Mouse (Mus musculus) MEL (cell line): ENCODE measurements around the gene Gm49396. TPM values are rescaled to one million over a fixed set of nuclear protein-coding genes. Genes with fewer than 3 reads are reported as not detected.
A peak's percentile ranks its signal among the peaks of the same experiment; 100 is the strongest.

Experiments
- DNase-seq: peaks from one replicate; pipeline ENCODE4 v3.0.0; 2011; ENCODE audit warnings: low read depth, low spot score
- H3K27ac ChIP-seq: 2 replicates; pipeline ENCODE4 v1.5.1; 2012; ENCODE audit warnings: low read depth, mild to moderate bottlenecking, control low read depth, low read length, moderate library complexity; ENCODE audit not compliant: control insufficient read depth
- H3K27me3 ChIP-seq, 2 experiments: fragments of 150-350 bp in 1 of 2; sonication (generic) in 1 of 2; 2 replicates each; pipeline ENCODE4 v1.6.1; 2012; ENCODE audit warnings: low read length in 2 of 2, mild to moderate bottlenecking in 2 of 2, improper control_type of control experiment in 1 of 2, moderate library complexity in 1 of 2; ENCODE audit not compliant: insufficient read depth in 2 of 2, control insufficient read depth in 1 of 2
- H3K36me3 ChIP-seq, 2 experiments: 2 replicates each; pipeline ENCODE4 v1.6.1; 2012 to 2014; ENCODE audit warnings: low read length in 2 of 2, improper control_type of control experiment in 1 of 2, inconsistent platforms in 1 of 2, mild to moderate bottlenecking in 1 of 2; ENCODE audit not compliant: insufficient read depth in 2 of 2, control insufficient read depth in 1 of 2
- H3K4me1 ChIP-seq, 2 experiments: fragments of 150-350 bp in 1 of 2; sonication (generic) in 1 of 2; 2 replicates each; pipeline ENCODE4 v1.6.1; 2012; ENCODE audit warnings: low read length in 2 of 2, improper control_type of control experiment in 1 of 2, mild to moderate bottlenecking in 1 of 2; ENCODE audit not compliant: insufficient read depth in 2 of 2, control insufficient read depth in 1 of 2
- H3K4me3 ChIP-seq, 2 experiments: fragments of 150-350 bp in 1 of 2; sonication (generic) in 1 of 2; 2 replicates each; pipeline ENCODE4 v1.5.1; 2012; ENCODE audit warnings: low read depth in 2 of 2, low read length in 2 of 2, mild to moderate bottlenecking in 2 of 2, moderate library complexity in 2 of 2, control low read depth in 1 of 2, improper control_type of control experiment in 1 of 2; ENCODE audit not compliant: control insufficient read depth in 1 of 2, insufficient read depth in 1 of 2
- H3K79me2 ChIP-seq: 2 replicates; pipeline ENCODE4 v1.6.1; 2012; ENCODE audit warnings: mild to moderate bottlenecking, low read length, moderate library complexity; ENCODE audit not compliant: control insufficient read depth, poor library complexity, insufficient read depth
- H3K9ac ChIP-seq: 2 replicates; pipeline ENCODE4 v1.6.1; 2012; ENCODE audit warnings: low read depth, mild to moderate bottlenecking, control low read depth, low read length, moderate library complexity; ENCODE audit not compliant: control insufficient read depth, poor library complexity, severe bottlenecking
- H3K9me3 ChIP-seq: fragments of 150-350 bp; sonication (generic); replicated peaks from 2 replicates; pipeline ENCODE4 v1.6.1; 2012; ENCODE audit warnings: mild to moderate bottlenecking, low read length, improper control_type of control experiment, moderate library complexity; ENCODE audit not compliant: insufficient read depth
- CHD1 ChIP-seq: IDR thresholded peaks from 2 replicates; pipeline ENCODE4 v1.6.1; 2012; ENCODE audit warnings: low read depth, mild to moderate bottlenecking, inconsistent platforms, low read length, improper control_type of control experiment
- CHD2 ChIP-seq: IDR thresholded peaks from 2 replicates; pipeline ENCODE4 v1.6.1; 2011; ENCODE audit warnings: low read length, improper control_type of control experiment
- E2F4 ChIP-seq: IDR thresholded peaks from 2 replicates; pipeline ENCODE4 v1.6.1; 2011; ENCODE audit warnings: low read depth, low read length, improper control_type of control experiment, borderline replicate concordance
- ELF1 ChIP-seq: IDR thresholded peaks from 2 replicates; pipeline ENCODE4 v1.6.1; 2014; ENCODE audit warnings: low read depth, mild to moderate bottlenecking, inconsistent platforms, low read length, improper control_type of control experiment, moderate library complexity
- EP300 ChIP-seq, 2 experiments: IDR thresholded peaks; 2 replicates each; pipeline ENCODE4 v1.6.1; 2011; ENCODE audit warnings: improper control_type of control experiment in 2 of 2, low read length in 2 of 2, low read depth in 1 of 2, mild to moderate bottlenecking in 1 of 2
- ETS1 ChIP-seq: IDR thresholded peaks from 2 replicates; pipeline ENCODE4 v1.6.1; 2012; ENCODE audit warnings: low read depth, mild to moderate bottlenecking, inconsistent platforms, low read length, improper control_type of control experiment, moderate library complexity
- GABPA ChIP-seq: IDR thresholded peaks from 2 replicates; pipeline ENCODE4 v1.6.1; 2012; ENCODE audit warnings: low read depth, mild to moderate bottlenecking, inconsistent platforms, low read length, improper control_type of control experiment, moderate library complexity
- GATA1 ChIP-seq: IDR thresholded peaks from 2 replicates; pipeline ENCODE4 v1.6.1; 2011; ENCODE audit warnings: low read depth, low read length, improper control_type of control experiment
- JUND ChIP-seq: IDR thresholded peaks from 2 replicates; pipeline ENCODE4 v1.6.1; 2011; ENCODE audit warnings: low read depth, mild to moderate bottlenecking, improper control_type of control experiment, low read length
- KAT2A ChIP-seq: conservative IDR thresholded peaks from 2 replicates; pipeline ENCODE4 v1.6.1; 2012; ENCODE audit warnings: low read depth, low read length, improper control_type of control experiment, inconsistent platforms
- MAFK ChIP-seq: IDR thresholded peaks from 2 replicates; pipeline ENCODE4 v1.6.1; 2011; ENCODE audit warnings: low read depth, mild to moderate bottlenecking, low read length, improper control_type of control experiment, borderline replicate concordance
- MAX ChIP-seq: IDR thresholded peaks from 2 replicates; pipeline ENCODE4 v1.6.1; 2011; ENCODE audit warnings: low read length, improper control_type of control experiment
- MAZ ChIP-seq: IDR thresholded peaks from 2 replicates; pipeline ENCODE4 v1.6.1; 2012; ENCODE audit warnings: low read depth, mild to moderate bottlenecking, inconsistent platforms, low read length, improper control_type of control experiment
- MXI1 ChIP-seq: IDR thresholded peaks from 2 replicates; pipeline ENCODE4 v1.6.1; 2011; ENCODE audit warnings: mild to moderate bottlenecking, low read depth, low read length, improper control_type of control experiment
- MYB ChIP-seq: IDR thresholded peaks from 2 replicates; pipeline ENCODE4 v1.6.1; 2011; ENCODE audit warnings: mild to moderate bottlenecking, low read depth, low read length, improper control_type of control experiment
- MYC ChIP-seq: IDR thresholded peaks from 2 replicates; pipeline ENCODE4 v1.6.1; 2011; ENCODE audit warnings: low read depth, mild to moderate bottlenecking, low read length, improper control_type of control experiment, moderate library complexity
- NRF1 ChIP-seq: IDR thresholded peaks from 2 replicates; pipeline ENCODE4 v1.6.1; 2014; ENCODE audit warnings: low read depth, mild to moderate bottlenecking, inconsistent platforms, low read length, improper control_type of control experiment, moderate library complexity; ENCODE audit not compliant: poor library complexity, insufficient read depth, severe bottlenecking
- POLR2AphosphoS2 ChIP-seq: IDR thresholded peaks from 2 replicates; pipeline ENCODE4 v1.6.1; 2011; ENCODE audit warnings: low read length, improper control_type of control experiment
- POLR2AphosphoS5 ChIP-seq: IDR thresholded peaks from 2 replicates; pipeline ENCODE4 v1.6.1; 2012; ENCODE audit warnings: low read depth, borderline replicate concordance, mild to moderate bottlenecking, inconsistent platforms, low read length, moderate library complexity, mixed read lengths
- RAD21 ChIP-seq: IDR thresholded peaks from 2 replicates; pipeline ENCODE4 v1.6.1; 2011; ENCODE audit warnings: mild to moderate bottlenecking, low read depth, low read length, improper control_type of control experiment
- SIN3A ChIP-seq: IDR thresholded peaks from 2 replicates; pipeline ENCODE4 v1.6.1; 2012; ENCODE audit warnings: low read length, improper control_type of control experiment, inconsistent platforms
- SMC3 ChIP-seq: IDR thresholded peaks from 2 replicates; pipeline ENCODE4 v1.6.1; 2011; ENCODE audit warnings: low read depth, low read length, improper control_type of control experiment
- TAL1 ChIP-seq: IDR thresholded peaks from 2 replicates; pipeline ENCODE4 v1.6.1; 2012; ENCODE audit warnings: mild to moderate bottlenecking, inconsistent platforms, low read length, moderate library complexity, mixed read lengths
- TBP ChIP-seq: IDR thresholded peaks from 2 replicates; pipeline ENCODE4 v1.8.0; 2011; ENCODE audit warnings: low read depth, low read length, improper control_type of control experiment
- UBTF ChIP-seq: IDR thresholded peaks from 2 replicates; pipeline ENCODE4 v1.6.1; 2012; ENCODE audit warnings: low read depth, mild to moderate bottlenecking, inconsistent platforms, low read length, improper control_type of control experiment, moderate library complexity, borderline replicate concordance; ENCODE audit not compliant: insufficient read depth
- USF2 ChIP-seq, 2 experiments: IDR thresholded peaks; 2 replicates each; pipeline ENCODE4 v1.6.1; 2011 to 2012; ENCODE audit warnings: improper control_type of control experiment in 2 of 2, low read length in 2 of 2, borderline replicate concordance in 1 of 2, inconsistent platforms in 1 of 2, low read depth in 1 of 2, mild to moderate bottlenecking in 1 of 2; ENCODE audit not compliant: insufficient read depth in 1 of 2
- ZC3H11A ChIP-seq: IDR thresholded peaks from 2 replicates; pipeline ENCODE4 v1.6.1; 2012; ENCODE audit warnings: low read depth, mild to moderate bottlenecking, inconsistent platforms, low read length, improper control_type of control experiment
- ZNF384 ChIP-seq: IDR thresholded peaks from 2 replicates; pipeline ENCODE4 v1.6.1; 2012; ENCODE audit warnings: low read depth, mild to moderate bottlenecking, inconsistent platforms, low read length, improper control_type of control experiment
- polyA plus RNA-seq, 2 experiments: library from polyadenylated mRNA; stranded (reverse) in 1 of 2; unstranded in 1 of 2; fragments of >175 nt in 1 of 2; fragments of >200 nt in 1 of 2; gene quantifications; 2 replicates each; pipeline versions ENCODE4 v1.2.1 to v1.2.4; 2012; ENCODE audit warnings: low replicate concordance in 2 of 2, low read depth in 1 of 2; ENCODE audit not compliant: insufficient read length in 2 of 2, insufficient read depth in 1 of 2, missing spikeins in 1 of 2
- total RNA-seq: library from RNA; depleted of rRNA; stranded (reverse); fragments of 300-350 nt; gene quantifications from 2 replicates; pipeline ENCODE4 v1.2.3, GENCODE M21; 2012

Gene Gm49396
- total and polyA plus RNA-seq, 3 experiments = 1.9 to 4.2 TPM; not detected in 1

DNA sequence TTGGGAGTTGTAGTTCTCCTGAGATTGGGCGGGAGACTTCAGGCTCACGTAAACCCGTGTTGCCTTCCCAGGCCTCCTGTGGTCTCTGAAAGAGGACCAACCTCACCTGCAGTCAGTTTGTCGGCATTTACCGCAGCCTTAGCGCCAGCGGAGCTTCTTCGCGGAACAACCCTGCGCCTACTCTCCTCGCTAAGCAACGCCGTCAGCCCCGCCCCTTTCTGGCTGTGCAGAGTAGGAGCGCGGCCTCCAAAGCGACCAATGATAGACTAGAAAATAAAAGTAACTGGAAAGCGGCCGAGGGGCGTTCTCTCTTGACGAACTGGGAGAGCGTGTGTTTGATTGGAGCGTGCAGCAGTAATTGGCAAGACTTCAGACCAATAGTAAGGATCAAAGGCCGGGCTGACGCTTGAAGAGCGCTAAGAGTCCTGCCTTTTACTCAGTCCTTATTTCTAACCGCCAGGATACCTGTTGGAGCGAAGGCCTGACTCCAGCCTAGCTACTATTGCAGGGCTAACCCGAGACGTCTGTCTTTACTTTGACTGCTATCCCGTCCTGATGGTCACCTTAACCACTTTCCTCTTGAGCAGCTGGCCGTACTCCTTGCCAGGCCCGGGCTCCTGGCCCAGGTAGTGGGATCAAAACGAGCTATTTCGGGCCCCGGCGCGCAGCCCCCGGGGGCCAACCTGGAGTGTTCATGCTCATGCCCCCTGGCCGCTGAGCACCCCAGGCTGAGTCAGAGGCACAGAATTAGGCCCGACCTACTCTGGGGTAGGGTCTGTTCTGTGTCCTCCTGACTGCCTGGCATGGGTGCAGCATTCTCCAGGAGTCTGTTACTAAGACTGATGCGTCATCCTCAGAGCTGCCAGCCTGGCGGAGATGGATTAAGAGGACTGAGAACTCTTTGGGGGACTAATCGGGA is 10.8 kb upstream of the Gm49396 start, which contains the start of the genes Hspb6 and Proser3 (continued):
- TF ChIP-seq MAFK (no peak), MAX (peak; percentile 38; the same call in 1 of the 2 replicates), POLR2AphosphoS2 (peak; percentile 98), GABPA (no peak), E2F4 (peak; percentile 9; the same call in 1 of the 2 replicates), MAZ (no peak), MYB (no peak), UBTF (no peak), TBP (peak; percentile 97), MXI1 (peak; percentile 47)

GRCm38 (mm10) chr7:30553021-30553589 is 10.0 kb upstream of the Gm49396 start:
- DNase-seq = no peak
- peak overlapping the region; percentile 89 for H3K27ac ChIP-seq

More at GRCm38 (mm10) chr7:30553021-30553589, 10.0 kb upstream of the Gm49396 start:
- Histone ChIP-seq H3K27me3 (no peaks in the 10 kb centered on the region), H3K36me3 (peaks cover 0 to 5% of the 10 kb centered on the region in 2 experiments; a peak in 2 of 4 replicates), H3K79me2 (peaks cover 2% of the 10 kb centered on the region; the same call in 1 of the 2 replicates), H3K9me3 (no peaks in the 10 kb centered on the region), H3K4me3 (peak overlapping the region; percentile 64 to 78), H3K4me1 (peaks cover 0 to 5% of the 10 kb centered on the region in 2 experiments; a peak in 1 of 4 replicates)
- TF ChIP-seq GABPA = no peak
- TF ChIP-seq MYB = no peak
- TF ChIP-seq POLR2AphosphoS5 = no peak
- no peak for TF ChIP-seq UBTF
- TF ChIP-seq SMC3 = no peak
- TF ChIP-seq TAL1 = no peak
- peak in 1 of 2 experiments; percentile 14; a peak in 1 of 4 replicates for TF ChIP-seq EP300 (IDR thresholded peaks at IDR 0.05; ENCODE audit: low read depth in 1 of 2, low read length in 2 of 2)
- no peak; the same call in 1 of the 2 replicates for TF ChIP-seq SIN3A
- no peak for TF ChIP-seq E2F4
- TF ChIP-seq NRF1 = no peak
- no peak for TF ChIP-seq GATA1
- no peak for TF ChIP-seq MYC
- no peak for TF ChIP-seq POLR2AphosphoS2
- TF ChIP-seq ETS1 = no peak
- TF ChIP-seq RAD21 = no peak
- TF ChIP-seq USF2 (IDR thresholded peaks at IDR 0.05; ENCODE audit: borderline replicate concordance in 1 of 2, insufficient read depth in 1 of 2, low read depth in 1 of 2, low read length in 2 of 2) = no peak
- TF ChIP-seq MAFK = no peak
- TF ChIP-seq MAX = no peak
- 0 out of 2 replicates have a peak, but pooled peaks have one; percentile 19 for TF ChIP-seq TBP
- TF ChIP-seq ELF1 = no peak
- TF ChIP-seq ZNF384 = no peak
- no peak for TF ChIP-seq CHD2
- peak; percentile 34; the same call in 1 of the 2 replicates for TF ChIP-seq MXI1
- TF ChIP-seq JUND = no peak
- peak; percentile 52; the same call in 1 of the 2 replicates for TF ChIP-seq MAZ
- TF ChIP-seq ZC3H11A = no peak
- TF ChIP-seq KAT2A = no peak
- peak; percentile 82; the same call in 1 of the 2 replicates for TF ChIP-seq CHD1
- TF ChIP-seq, all 39 proteins: peak for 5
- peak overlapping the region; percentile 84 for H3K9ac ChIP-seq
